Mouse (Mus musculus) C2C12 (cell line): ENCODE measurements around the gene Apoc1. TPM values are rescaled to one million over a fixed set of nuclear protein-coding genes. Genes with fewer than 3 reads are reported as not detected.

Experiments
- H3K27me3 ChIP-seq: one replicate; pipeline ENCODE4 v1.6.1; 2011; ENCODE audit not compliant: control insufficient read depth, insufficient read depth, insufficient read length
- H3K36me3 ChIP-seq: one replicate; pipeline ENCODE4 v1.6.1; 2011; ENCODE audit not compliant: control insufficient read depth, insufficient read depth
- H3K4me3 ChIP-seq: one replicate; pipeline ENCODE4 v1.5.1; 2011; ENCODE audit warnings: mild to moderate bottlenecking, control low read depth; ENCODE audit not compliant: poor library complexity, insufficient read depth, severe bottlenecking
- H3K79me2 ChIP-seq: one replicate; pipeline ENCODE4 v1.6.1; 2011; ENCODE audit not compliant: control insufficient read depth, insufficient read depth
- H3K79me3 ChIP-seq: one replicate; pipeline ENCODE4 v1.6.1; 2011; ENCODE audit warnings: low read depth, control low read depth
- H3ac ChIP-seq: one replicate; pipeline ENCODE3; 2011; ENCODE audit warnings: low read depth; ENCODE audit not compliant: control insufficient read depth, insufficient read length
- CEBPB ChIP-seq: IDR thresholded peaks from one replicate; pipeline ENCODE4 v1.6.1; 2011; ENCODE audit warnings: low read depth, mild to moderate bottlenecking, control low read depth, moderate library complexity
- CTCF ChIP-seq: IDR thresholded peaks from one replicate; pipeline ENCODE4 v1.5.1; 2011; ENCODE audit not compliant: control insufficient read depth, insufficient read depth, insufficient read length
- FOSL1 ChIP-seq: IDR thresholded peaks from one replicate; pipeline ENCODE4 v1.8.0; 2011; ENCODE audit warnings: mild to moderate bottlenecking, low read length; ENCODE audit not compliant: poor library complexity, insufficient read depth, severe bottlenecking
- MAX ChIP-seq: IDR thresholded peaks from one replicate; pipeline ENCODE4 v1.6.1; 2011; ENCODE audit warnings: mild to moderate bottlenecking, control low read depth
- MYOD1 ChIP-seq: IDR thresholded peaks from one replicate; pipeline ENCODE4 v1.6.1; 2011; ENCODE audit warnings: low read depth; ENCODE audit not compliant: control insufficient read depth, insufficient read length
- MYOG ChIP-seq: IDR thresholded peaks from one replicate; pipeline ENCODE4 v1.6.1; 2011; ENCODE audit not compliant: control insufficient read depth, insufficient read length; ENCODE audit errors: extremely low read depth
- USF1 ChIP-seq: IDR thresholded peaks from one replicate; pipeline ENCODE4 v1.6.1; 2011; ENCODE audit warnings: low read depth, mild to moderate bottlenecking, control low read depth, moderate library complexity
- long read RNA-seq, 2 experiments: library from polyadenylated mRNA; unstranded; transcript quantifications; one replicate each; pipeline ENCODE4 v2.0.0; 2019 to 2020
- polyA plus RNA-seq: library from polyadenylated mRNA; unstranded; fragments of >200 nt; fragmentation: generic; extraction: Trizol; gene quantifications from one replicate; pipeline ENCODE4 v1.2.1, GENCODE M21; 2012; ENCODE audit warnings: missing spikeins

Gene Apoc1
- not detected for polyA plus RNA-seq
- long read RNA-seq, experiment 1: 0 reads
- long read RNA-seq, experiment 2: 0 reads

DNA sequence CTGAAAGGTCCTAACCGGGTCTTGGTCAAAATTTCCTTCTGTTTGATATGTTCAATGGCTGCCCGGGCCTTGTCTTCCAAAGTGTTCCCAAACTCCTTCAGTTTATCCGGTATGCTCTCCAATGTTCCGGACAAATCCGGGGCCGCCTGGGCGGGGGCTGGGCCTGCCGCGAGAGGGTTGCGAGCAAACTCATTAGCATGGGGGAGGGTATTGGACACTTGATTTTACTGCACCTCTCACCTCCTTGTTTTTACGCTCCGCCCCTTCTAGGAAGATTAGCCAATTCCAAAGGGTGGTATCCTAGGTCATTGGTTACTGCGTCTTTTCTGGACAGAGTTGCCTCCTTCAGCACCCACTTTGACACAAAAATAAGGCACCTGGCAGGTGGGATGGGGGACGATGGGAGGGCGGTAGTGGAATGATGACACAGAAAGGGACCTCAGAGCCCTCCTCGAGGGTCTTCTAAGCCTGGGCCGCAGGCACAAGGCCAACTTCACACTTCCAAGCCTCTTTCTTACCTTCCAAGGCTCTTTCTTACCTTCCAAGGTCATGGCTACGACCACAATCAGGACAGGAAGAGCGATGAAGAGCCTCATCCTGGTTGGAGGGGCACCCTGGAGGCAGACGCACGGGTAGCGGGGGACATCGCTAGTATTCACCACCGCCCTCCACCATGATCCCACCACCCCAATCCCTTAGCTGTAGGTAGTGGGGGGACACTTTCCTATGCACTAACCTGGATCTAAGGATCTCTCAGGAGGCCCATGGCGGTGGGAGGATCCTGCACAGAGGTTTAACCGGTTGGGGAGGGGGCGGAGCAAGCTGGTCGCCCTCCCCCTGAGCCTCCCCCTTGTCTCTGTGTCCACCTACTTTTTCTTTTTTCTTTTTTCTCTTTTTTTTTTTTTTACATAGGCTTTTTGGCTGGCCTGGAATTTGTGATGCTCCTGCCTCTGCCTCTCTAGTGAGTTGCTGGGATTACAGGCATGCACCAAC is at the start of gene Apoc1:
Gene Apoc1, minus strand, starts transcription at position 788 of the 993 bp plus-strand sequence.
- no peaks in the 10 kb centered on the region for H3K36me3 ChIP-seq
- H3K4me3 ChIP-seq: no peak within 1 kb of the TSS
- no peaks in the 10 kb centered on the region for H3K79me2 ChIP-seq
- no peak for TF ChIP-seq MYOD1
- TF ChIP-seq USF1: no peak
- no peak for TF ChIP-seq MAX
- no peak for TF ChIP-seq FOSL1
- TF ChIP-seq CTCF: no peak
- TF ChIP-seq CEBPB: no peak
- TF ChIP-seq MYOG: no peak
- H3ac ChIP-seq: no peak within 1 kb of the TSS
- H3K79me3 ChIP-seq: no peaks in the 10 kb centered on the region
- peaks cover 4% of the 10 kb centered on the region for H3K27me3 ChIP-seq

GRCm38 (mm10) chr7:19741329-19742031 is 49.0 kb upstream of the Apoc1 start:
- Histone ChIP-seq H3K79me3 (no peaks in the 10 kb centered on the region), H3K36me3 (no peaks in the 10 kb centered on the region), H3K4me3 (no peak overlapping the region), H3K79me2 (no peaks in the 10 kb centered on the region), H3K27me3 (no peaks in the 10 kb centered on the region), H3ac (no peak overlapping the region)
- TF ChIP-seq CTCF: no peak
- TF ChIP-seq MAX: no peak
- TF ChIP-seq CEBPB: no peak

DNA sequence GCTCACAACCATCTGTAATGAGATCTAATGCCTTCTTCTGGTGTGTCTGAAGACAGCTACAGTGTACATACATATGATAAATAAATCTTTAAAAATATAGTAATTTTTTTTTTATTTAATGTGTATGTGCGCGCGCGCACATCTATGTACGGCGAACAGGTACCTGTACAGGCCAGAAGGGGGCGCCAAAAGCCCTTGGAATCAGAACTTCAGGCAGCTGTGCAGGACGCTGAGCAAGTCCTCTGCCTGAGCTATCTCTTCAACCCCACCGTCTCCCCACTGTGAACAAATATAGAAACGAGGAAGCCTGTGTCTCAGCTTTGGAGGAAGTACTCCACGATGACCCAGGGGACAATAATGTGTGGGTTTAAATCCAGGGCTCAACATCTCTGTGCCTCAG is 47.8 kb upstream of the Apoc1 start:
- H3K36me3 ChIP-seq: no peaks in the 10 kb centered on the region

DNA sequence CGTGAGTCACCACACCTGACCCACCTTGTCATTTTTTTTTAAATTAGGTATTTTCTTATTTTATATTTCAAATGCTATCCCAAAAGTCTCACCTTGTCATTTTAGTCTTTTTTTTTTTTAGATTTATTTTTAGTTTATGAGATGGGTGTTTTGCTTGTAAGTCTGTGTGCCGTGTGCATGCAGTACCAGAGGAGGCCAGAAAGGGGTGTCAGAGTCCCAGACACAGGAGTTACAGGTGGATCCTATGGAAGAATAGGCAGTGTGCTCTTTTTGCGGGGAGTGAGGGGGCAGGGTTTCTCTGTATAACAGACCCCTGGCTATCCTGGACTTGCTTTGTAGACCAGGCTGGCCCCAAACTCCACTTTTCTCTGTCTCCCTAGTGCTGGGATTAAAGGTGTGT is 46.3 kb upstream of the Apoc1 start:
- TF ChIP-seq MAX (no peak), MYOD1 (no peak), USF1 (no peak), MYOG (no peak), FOSL1 (no peak), CEBPB (no peak), CTCF (no peak)
- H3ac ChIP-seq: no peak overlapping the region
- no peaks in the 10 kb centered on the region for H3K79me3 ChIP-seq
- H3K79me2 ChIP-seq: no peaks in the 10 kb centered on the region
- no peaks in the 10 kb centered on the region for H3K36me3 ChIP-seq
- H3K4me3 ChIP-seq: no peak overlapping the region
- H3K27me3 ChIP-seq: no peaks in the 10 kb centered on the region

More for the DNA sequence above, 47.8 kb upstream of the Apoc1 start:
- Histone ChIP-seq H3K4me3 (no peak overlapping the region), H3K79me2 (no peaks in the 10 kb centered on the region), H3K79me3 (no peaks in the 10 kb centered on the region), H3ac (no peak overlapping the region), H3K27me3 (no peaks in the 10 kb centered on the region)
- TF ChIP-seq MAX (no peak), CEBPB (no peak), MYOD1 (no peak), CTCF (no peak), USF1 (no peak), MYOG (no peak), FOSL1 (no peak)

DNA sequence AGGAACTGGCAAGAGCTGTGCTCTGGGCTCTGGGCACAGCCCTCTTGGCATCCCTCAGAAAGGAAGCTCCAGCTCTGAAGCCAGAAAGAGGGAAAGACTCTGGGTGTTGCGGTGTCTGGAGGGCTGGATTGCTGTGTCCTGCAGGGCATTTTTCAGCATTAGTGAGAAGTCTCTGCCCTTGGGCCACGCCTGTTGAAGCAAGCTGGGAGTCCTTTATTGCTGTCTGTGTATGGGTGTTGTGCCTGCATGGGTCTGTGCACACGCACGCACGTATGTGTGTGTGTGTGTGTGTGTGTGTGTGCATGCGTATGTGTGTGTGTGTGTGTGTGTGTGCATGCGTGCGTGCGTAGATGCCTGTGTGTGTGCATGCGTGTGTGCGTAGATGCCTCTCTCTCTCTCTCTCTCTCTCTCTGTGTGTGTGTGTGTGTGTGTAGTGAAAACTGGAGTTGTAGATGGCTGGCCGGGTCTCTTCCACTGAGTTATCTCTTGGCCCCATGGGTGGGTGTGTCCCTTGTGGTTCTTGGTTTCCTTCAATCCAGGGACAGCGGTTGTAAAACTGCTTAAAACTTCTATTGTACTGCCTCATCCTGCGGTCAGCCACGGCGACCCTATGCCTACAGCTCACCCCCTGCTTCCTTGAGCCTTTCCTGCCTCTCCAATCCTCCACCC is 44.1 kb upstream of the Apoc1 start:
- H3K36me3 ChIP-seq: no peaks in the 10 kb centered on the region
- no peaks in the 10 kb centered on the region for H3K79me3 ChIP-seq
- TF ChIP-seq CTCF (no peak), FOSL1 (no peak), MYOG (no peak), MYOD1 (no peak), CEBPB (no peak), MAX (no peak), USF1 (no peak)
- no peaks in the 10 kb centered on the region for H3K79me2 ChIP-seq
- H3ac ChIP-seq: no peak overlapping the region
- H3K4me3 ChIP-seq: no peak overlapping the region
- no peaks in the 10 kb centered on the region for H3K27me3 ChIP-seq
